Mouse (Mus musculus): ENCODE results near the gene Slc12a8. TPM values are rescaled to one million over a fixed set of nuclear protein-coding genes. Genes with fewer than 3 reads are reported as not detected.

Gene Slc12a8
- total and polyA plus RNA-seq, 3 experiments: 12.2 to 17.4 (median 16.5) TPM

DNA sequence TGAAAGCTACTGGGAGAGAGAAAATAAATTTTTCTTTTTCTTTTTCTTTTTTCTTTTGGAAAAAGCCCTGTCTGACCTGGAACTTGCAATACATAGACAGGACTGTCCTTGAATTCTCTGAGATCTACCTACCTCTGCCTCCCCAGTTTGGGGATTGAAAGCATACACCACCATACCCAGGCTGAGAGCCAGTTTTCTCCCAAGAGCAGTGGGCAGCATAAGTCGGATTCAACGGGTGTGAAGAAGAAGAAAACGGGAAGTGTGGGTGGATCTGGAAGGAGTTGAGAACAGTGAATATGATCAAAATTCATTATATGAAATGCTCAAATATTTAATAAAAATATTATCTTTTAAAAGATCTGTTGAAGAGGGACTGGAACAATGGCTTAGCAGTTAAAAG, 138.3 kb downstream of the Slc12a8 start:
- dilution Hi-C loops (cut with MboI; ENCODE audit: extremely low pct_ligation_motif_present, extremely low pct_unique_long_range_greater_than_20kb, low sequenced_read_pairs): no loop called here

DNA sequence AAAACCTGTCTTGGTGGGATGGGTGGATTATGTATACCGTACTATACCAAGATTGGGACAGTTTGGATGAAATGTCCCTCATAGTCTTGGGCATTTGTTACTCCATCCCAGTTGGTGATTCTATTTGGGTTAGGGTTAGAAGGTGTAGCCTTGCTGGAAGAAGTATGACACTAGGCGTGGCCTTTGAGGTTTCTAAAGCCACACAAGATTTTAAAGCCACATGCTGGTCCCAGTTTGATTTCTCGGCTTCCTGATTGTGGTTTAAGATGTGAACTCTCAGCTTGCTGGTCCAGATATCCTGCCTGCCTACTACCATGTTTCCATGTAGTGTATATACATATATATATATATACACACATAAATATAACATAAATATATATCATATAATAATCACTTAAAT, 140.1 kb downstream of the Slc12a8 start:
- no peaks in the 10 kb centered on the region for H3K27me3 ChIP-seq (replicated peaks)
- H3K9me3 ChIP-seq (replicated peaks; ENCODE audit: low read length): no peaks in the 10 kb centered on the region
- H3K9ac ChIP-seq (ENCODE audit: insufficient read depth, low read depth): no peak overlapping the region
- peaks cover 12 to 61% of the 10 kb centered on the region in 2 experiments for H3K36me3 ChIP-seq (replicated peaks in 1 of 2; ENCODE audit: control insufficient read depth in 1 of 2, insufficient read depth in 1 of 2, low read length in 1 of 2)
- H3K27ac ChIP-seq (ENCODE audit: insufficient read depth, low read depth): no peak overlapping the region
- H3K4me3 ChIP-seq (replicated peaks in 1 of 3; ENCODE audit: low read depth in 2 of 3, low read length in 2 of 3, poor library complexity in 1 of 3): no peak overlapping the region
- H3K79me2 ChIP-seq (replicated peaks; ENCODE audit: control insufficient read depth, extremely low read depth, insufficient read depth, poor library complexity, severe bottlenecking): no peaks in the 10 kb centered on the region
- peaks cover 9 to 17% of the 10 kb centered on the region in 2 experiments for H3K4me1 ChIP-seq (ENCODE audit: control insufficient read depth in 1 of 2, insufficient read depth in 2 of 2)
- no peak overlapping the region for H3K4me2 ChIP-seq (ENCODE audit: insufficient read depth, low read depth, poor library complexity, severe bottlenecking)
- no peak for TF ChIP-seq JUN (IDR thresholded peaks at IDR 0.05; ENCODE audit: insufficient read depth, low read depth, low read length)
- no peak for TF ChIP-seq POLR2AphosphoS2 (IDR thresholded peaks at IDR 0.05; ENCODE audit: low read depth, low read length)
- no peak for TF ChIP-seq MXI1 (IDR thresholded peaks at IDR 0.05; ENCODE audit: low read depth, low read length)
- no peak for TF ChIP-seq IRF4 (IDR thresholded peaks at IDR 0.05; ENCODE audit: low read depth, low read length)
- no peak for TF ChIP-seq CHD2 (IDR thresholded peaks at IDR 0.05; ENCODE audit: low read length)
- no peak for TF ChIP-seq MYC (IDR thresholded peaks at IDR 0.05; ENCODE audit: low read depth, low read length)
- no peak for TF ChIP-seq MAFK (IDR thresholded peaks at IDR 0.05; ENCODE audit: insufficient replicate concordance, low read length)
- TF ChIP-seq KAT2A (IDR thresholded peaks at IDR 0.05; ENCODE audit: insufficient replicate concordance, low read length): no peak
- no peak for TF ChIP-seq USF2 (conservative IDR thresholded peaks at IDR 0.05; ENCODE audit: low read depth, low read length)
- TF ChIP-seq NELFE (IDR thresholded peaks at IDR 0.05; ENCODE audit: low read depth, low read length): no peak
- no peak for TF ChIP-seq SIN3A (IDR thresholded peaks at IDR 0.05; ENCODE audit: low read length)
- no peak for TF ChIP-seq CHD1 (IDR thresholded peaks at IDR 0.05; ENCODE audit: low read depth, low read length)
- TF ChIP-seq MAX (IDR thresholded peaks at IDR 0.05; ENCODE audit: low read length): no peak
- TF ChIP-seq ZC3H11A (IDR thresholded peaks at IDR 0.05; ENCODE audit: low read depth, low read length): no peak
- DNase-seq (ENCODE audit: extremely low read depth): no peak
- in situ Hi-C loops (cut with MboI; ENCODE audit: low pct_ligation_motif_present, low pct_unique_long_range_greater_than_20kb, low sequenced_read_pairs) (no loop called here), dilution Hi-C loops (cut with MboI; ENCODE audit: extremely low pct_ligation_motif_present, extremely low pct_unique_long_range_greater_than_20kb, low sequenced_read_pairs) (no loop called here)

More for the DNA sequence above, 138.3 kb downstream of the Slc12a8 start:
- DNase-seq (ENCODE audit: extremely low read depth): no peak
- Histone ChIP-seq H3K36me3 (replicated peaks in 1 of 2; ENCODE audit: control insufficient read depth in 1 of 2, insufficient read depth in 1 of 2, low read length in 1 of 2) (peaks cover 12 to 58% of the 10 kb centered on the region in 2 experiments), H3K9ac (ENCODE audit: insufficient read depth, low read depth) (no peak overlapping the region), H3K27ac (ENCODE audit: insufficient read depth, low read depth) (no peak overlapping the region), H3K9me3 (replicated peaks; ENCODE audit: low read length) (peaks cover 5% of the 10 kb centered on the region), H3K4me2 (ENCODE audit: insufficient read depth, low read depth, poor library complexity, severe bottlenecking) (no peak overlapping the region), H3K79me2 (replicated peaks; ENCODE audit: control insufficient read depth, extremely low read depth, insufficient read depth, poor library complexity, severe bottlenecking) (no peaks in the 10 kb centered on the region), H3K27me3 (replicated peaks) (no peaks in the 10 kb centered on the region), H3K4me1 (ENCODE audit: control insufficient read depth in 1 of 2, insufficient read depth in 2 of 2) (peaks cover 9 to 16% of the 10 kb centered on the region in 2 experiments), H3K4me3 (replicated peaks in 1 of 3; ENCODE audit: low read depth in 2 of 3, low read length in 2 of 3, poor library complexity in 1 of 3) (no peak overlapping the region)
- in situ Hi-C loops (cut with MboI; ENCODE audit: low pct_ligation_motif_present, low pct_unique_long_range_greater_than_20kb, low sequenced_read_pairs): no loop called here
- TF ChIP-seq RCOR1 (conservative IDR thresholded peaks at IDR 0.05; ENCODE audit: low read depth, low read length) (no peak), PAX5 (IDR thresholded peaks at IDR 0.05; ENCODE audit: low read length) (no peak), SIN3A (IDR thresholded peaks at IDR 0.05; ENCODE audit: low read length) (no peak), CHD1 (IDR thresholded peaks at IDR 0.05; ENCODE audit: low read depth, low read length) (no peak), ZMIZ1 (IDR thresholded peaks at IDR 0.05; ENCODE audit: low read depth, low read length) (no peak), TBP (conservative IDR thresholded peaks at IDR 0.05; ENCODE audit: low read depth, low read length) (no peak), ELF1 (IDR thresholded peaks at IDR 0.05; ENCODE audit: low read depth, low read length) (no peak), CHD2 (IDR thresholded peaks at IDR 0.05; ENCODE audit: low read length) (no peak), SMC3 (IDR thresholded peaks at IDR 0.05; ENCODE audit: low read depth, low read length) (no peak), BHLHE40 (IDR thresholded peaks at IDR 0.05; ENCODE audit: low read depth, low read length) (no peak), MYC (IDR thresholded peaks at IDR 0.05; ENCODE audit: low read depth, low read length) (no peak), TCF12 (IDR thresholded peaks at IDR 0.05; ENCODE audit: low read depth, low read length) (no peak), ZKSCAN1 (IDR thresholded peaks at IDR 0.05; ENCODE audit: borderline replicate concordance, low read depth, low read length) (no peak), UBTF (IDR thresholded peaks at IDR 0.05; ENCODE audit: low read depth, low read length) (no peak), RAD21 (IDR thresholded peaks at IDR 0.05; ENCODE audit: low read depth, low read length) (no peak), JUND (conservative IDR thresholded peaks at IDR 0.05; ENCODE audit: low read depth, low read length) (no peak), IRF4 (IDR thresholded peaks at IDR 0.05; ENCODE audit: low read depth, low read length) (no peak), ZC3H11A (IDR thresholded peaks at IDR 0.05; ENCODE audit: low read depth, low read length) (no peak), USF1 (IDR thresholded peaks at IDR 0.05; ENCODE audit: low read depth, low read length) (no peak), ZNF384 (IDR thresholded peaks at IDR 0.05; ENCODE audit: low read depth, low read length) (no peak)
